Mouse (Mus musculus): ENCODE measurements around the gene Agmo. TPM values are rescaled to one million over a fixed set of nuclear protein-coding genes. Genes with fewer than 3 reads are reported as not detected.

Agmo gene
- total RNA-seq, 2 experiments from 2014 or later, result 2.7 to 6.6 TPM

DNA sequence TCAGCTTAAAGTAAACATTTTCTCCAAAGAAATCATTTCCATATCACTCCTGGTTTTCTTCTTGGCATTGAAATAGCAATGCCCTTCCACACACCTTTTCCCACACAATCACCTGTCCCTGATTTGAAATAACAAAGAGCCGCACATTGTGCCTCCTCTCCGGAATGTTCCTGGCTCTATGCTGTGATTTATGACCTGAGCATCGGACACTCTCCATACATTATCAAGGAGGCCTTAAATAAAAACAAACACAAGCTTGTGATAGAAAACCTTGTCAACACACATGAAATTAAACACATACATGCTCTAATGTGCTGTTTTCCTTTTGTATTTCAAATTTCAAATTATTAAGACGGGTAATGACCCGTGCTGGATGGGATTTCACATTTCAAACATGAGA is 184.9 kb downstream of the Agmo start:
- DNase-seq (ENCODE audit: low spot score in 2 of 2), result no peak

DNA sequence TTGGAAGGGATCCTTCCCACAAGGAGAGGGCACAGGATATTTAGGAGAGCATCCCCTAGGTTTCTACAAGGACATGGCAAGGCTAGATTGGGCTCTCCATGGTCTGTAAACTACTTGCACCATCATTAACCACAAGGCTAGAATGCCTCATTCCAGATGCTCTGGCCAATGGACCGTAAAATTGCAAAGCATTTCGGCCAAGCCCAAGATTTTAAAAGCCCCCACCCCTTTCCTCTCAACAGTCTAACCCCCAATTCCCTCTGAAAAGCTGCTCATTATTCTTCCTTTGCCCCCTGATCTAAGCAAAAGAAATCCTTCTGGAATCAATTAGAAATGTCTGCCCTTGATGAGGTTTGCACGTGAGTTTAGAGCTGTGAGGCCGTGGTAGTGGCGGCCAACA is 185.3 kb downstream of the Agmo start:
- DNase-seq (ENCODE audit: low spot score in 2 of 2), result no peak

DNA sequence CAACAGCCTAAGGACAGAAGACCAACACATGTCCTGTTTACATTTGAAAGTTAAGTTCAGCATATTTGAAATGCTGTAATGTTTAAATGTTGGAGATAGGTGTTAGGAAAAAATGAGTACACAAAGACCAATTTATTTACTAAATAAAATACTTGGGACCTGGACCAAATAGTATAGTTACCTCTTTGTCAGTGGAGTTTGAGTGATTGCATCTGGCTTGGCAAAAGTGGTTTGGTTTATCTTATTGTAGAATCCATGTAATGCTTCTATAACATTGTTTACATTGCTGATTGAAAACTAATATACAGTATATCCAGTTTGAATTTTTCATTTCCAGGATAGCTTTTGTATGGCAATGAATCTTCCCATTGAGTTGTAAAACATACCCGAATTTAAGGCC is 193.0 kb downstream of the Agmo start:
- no peak for DNase-seq (ENCODE audit: low spot score in 2 of 2)

DNA sequence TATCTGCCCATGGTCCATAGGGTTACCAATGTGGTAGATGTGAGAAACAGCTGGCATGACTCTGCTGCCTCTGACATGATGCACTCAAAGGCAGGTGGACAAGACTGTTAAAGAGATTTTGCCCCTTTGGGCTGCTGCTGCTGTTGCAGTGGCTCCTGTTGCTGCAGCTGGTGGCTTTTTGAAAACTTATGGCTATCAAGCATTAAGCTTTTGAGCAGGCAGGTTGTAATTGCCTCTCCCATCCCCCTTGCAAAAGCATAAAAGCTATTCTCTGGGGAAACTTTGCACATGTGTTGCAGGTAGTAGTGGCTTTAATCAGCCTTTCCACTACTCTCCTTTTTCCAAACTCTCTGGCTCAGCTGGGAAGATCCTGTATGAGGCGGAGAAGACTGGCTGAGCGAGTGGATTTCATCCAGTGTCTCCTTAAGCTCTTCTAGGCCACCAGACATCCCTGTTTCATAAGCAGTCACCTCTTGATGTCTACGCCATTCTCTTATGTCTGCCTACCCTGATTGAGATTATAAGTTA is 201.1 kb downstream of the Agmo start:
- no peak for DNase-seq (ENCODE audit: low spot score in 2 of 2)

DNA sequence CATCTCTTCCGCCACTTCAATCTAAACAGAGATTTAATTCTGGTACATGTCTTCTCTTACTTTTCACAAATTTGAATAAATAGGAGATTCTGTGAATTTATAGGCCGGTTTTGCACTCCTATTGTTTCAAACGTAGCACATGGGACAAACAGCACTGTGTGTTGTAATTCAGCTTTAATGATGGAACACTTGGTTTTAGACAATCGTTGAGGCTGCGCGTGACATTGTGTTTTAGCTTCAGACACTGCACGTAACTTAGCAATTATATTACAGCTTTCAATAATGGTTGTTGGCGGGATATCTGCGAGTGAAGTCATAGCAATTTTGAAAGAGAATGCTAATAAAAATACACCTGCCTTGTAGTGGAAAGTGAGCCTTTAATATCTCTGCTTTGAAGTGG is 203.8 kb downstream of the Agmo start:
- no peak for DNase-seq (ENCODE audit: low spot score in 2 of 2)

GRCm38 (mm10) chr12:37449597-37449996 is 208.2 kb downstream of the Agmo start:
- DNase-seq (ENCODE audit: low spot score in 2 of 2), result no peak

DNA sequence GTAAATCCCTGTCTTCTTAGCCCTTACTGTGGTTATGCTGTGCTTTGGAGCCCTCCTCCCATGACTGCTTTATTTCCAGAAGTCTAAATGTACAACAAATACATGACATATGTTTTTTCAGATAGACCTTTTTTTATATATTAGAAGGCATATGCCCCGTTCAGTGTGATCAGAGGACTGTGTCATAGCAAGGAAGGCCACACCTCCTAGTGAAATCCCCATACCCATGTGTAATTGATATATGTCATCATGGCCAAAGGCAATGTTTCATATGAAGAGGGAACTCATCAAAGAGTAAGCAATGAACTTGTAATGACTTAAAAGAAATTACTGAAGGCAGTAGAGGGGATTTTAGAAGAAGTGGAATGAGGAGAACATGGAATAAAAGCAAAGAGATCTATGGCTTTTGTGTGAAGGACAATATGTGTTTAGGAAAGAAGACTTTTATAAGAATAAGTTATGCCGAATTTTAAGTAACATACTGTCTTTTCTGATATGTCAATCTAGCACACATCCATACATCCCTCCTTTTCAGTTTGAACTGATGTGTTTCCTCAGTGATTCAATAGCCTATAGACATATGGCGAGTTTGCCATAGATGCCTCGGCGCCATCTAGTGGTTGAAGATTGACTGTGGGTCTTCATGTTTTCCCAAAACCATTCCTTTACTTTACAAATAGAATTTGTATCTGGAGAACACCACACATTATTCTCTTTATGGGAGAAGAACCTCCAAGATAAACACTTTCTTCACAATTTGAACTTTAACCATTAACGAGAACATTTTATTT is 209.1 kb downstream of the Agmo start:
- peak in 1 of 2 experiments; percentile 3 for DNase-seq (ENCODE audit: low spot score in 2 of 2)

- DNase-seq (ENCODE audit: low spot score in 2 of 2), result no peak
Observed at GRCm38 (mm10) chr12:37471631-37472030, 230.2 kb downstream of the Agmo start.

DNA sequence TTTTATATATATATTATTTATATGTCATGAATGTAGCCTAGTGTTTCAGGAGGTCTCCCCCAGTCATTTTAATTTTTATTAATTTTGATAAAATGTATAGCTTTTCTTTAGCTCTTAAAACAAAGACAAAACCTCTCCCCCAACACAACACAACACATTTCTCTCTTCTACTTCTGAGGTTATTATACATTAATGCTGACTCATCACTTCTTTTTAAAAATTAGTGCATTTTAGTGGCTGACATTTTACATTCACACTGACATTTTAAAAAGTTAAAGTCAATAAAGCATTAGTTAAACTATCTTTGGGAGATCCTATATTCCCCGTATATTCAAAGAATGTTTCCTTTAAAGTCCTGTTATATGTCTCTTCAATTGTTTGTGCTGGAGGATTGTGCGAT is 235.4 kb downstream of the Agmo start:
- DNase-seq (ENCODE audit: low spot score in 2 of 2), result no peak

DNA sequence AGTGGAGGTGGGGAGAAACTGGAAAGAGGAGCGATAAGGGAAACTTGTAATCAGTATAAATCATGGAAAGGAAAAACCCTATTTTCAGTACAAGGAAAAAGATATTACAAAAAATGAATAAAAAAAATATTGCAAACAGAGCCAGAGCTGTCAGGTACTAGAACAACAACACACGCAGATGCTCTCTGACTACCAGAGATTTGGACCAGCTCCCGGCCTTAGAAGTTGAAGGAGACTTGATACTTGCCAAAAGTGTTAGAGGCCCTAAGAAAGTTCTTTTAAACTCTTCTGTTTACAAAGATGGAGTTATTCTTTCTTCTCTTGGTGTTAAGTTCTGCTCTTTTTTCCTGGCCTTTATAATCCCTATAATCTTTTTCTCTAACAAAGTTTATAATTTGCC is 246.6 kb downstream of the Agmo start:
- no peak for DNase-seq (ENCODE audit: low spot score in 2 of 2)

DNA sequence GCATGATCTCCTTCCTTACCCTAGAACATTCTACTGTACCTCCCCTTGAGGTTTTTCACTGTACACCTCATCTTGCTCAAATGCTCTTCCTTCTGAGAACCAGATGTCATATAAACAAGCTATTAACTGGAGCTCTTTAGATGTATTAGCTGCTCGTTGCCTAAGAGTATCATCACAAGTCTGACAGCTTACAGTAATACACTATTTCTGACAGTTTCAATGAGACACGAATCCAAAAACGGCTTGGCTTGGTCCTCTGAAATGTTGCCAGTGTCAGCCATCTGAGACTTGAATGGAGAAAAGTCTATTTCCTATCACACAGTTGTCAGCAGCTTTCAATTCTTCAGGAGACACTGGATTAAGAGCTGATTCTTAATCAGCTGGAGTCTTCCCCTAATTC is 257.4 kb downstream of the Agmo start:
- DNase-seq (ENCODE audit: low spot score in 2 of 2), result no peak

- no peak for DNase-seq (ENCODE audit: low spot score in 2 of 2)
Observed at GRCm38 (mm10) chr12:37507406-37507805, 266.0 kb downstream of the Agmo start.

- DNase-seq (ENCODE audit: low spot score in 2 of 2), result no peak
Observed at GRCm38 (mm10) chr12:37507826-37508225, 266.4 kb downstream of the Agmo start.

GRCm38 (mm10) chr12:37521772-37522171 is 280.3 kb downstream of the Agmo start:
- no peak for DNase-seq (ENCODE audit: low spot score in 2 of 2)

GRCm38 (mm10) chr12:37524662-37525061 is 283.2 kb downstream of the Agmo start:
- DNase-seq (ENCODE audit: low spot score in 2 of 2), result no peak

GRCm38 (mm10) chr12:37540994-37541393 is 299.6 kb downstream of the Agmo start:
- no peak for DNase-seq (ENCODE audit: low spot score in 2 of 2)

- no peak for DNase-seq (ENCODE audit: low spot score in 2 of 2)
Observed at GRCm38 (mm10) chr12:37558284-37558683, 316.8 kb downstream of the Agmo start.

- no peak for DNase-seq (ENCODE audit: low spot score in 2 of 2)
Observed at GRCm38 (mm10) chr12:37565882-37566596, 324.6 kb downstream of the Agmo start.

DNA sequence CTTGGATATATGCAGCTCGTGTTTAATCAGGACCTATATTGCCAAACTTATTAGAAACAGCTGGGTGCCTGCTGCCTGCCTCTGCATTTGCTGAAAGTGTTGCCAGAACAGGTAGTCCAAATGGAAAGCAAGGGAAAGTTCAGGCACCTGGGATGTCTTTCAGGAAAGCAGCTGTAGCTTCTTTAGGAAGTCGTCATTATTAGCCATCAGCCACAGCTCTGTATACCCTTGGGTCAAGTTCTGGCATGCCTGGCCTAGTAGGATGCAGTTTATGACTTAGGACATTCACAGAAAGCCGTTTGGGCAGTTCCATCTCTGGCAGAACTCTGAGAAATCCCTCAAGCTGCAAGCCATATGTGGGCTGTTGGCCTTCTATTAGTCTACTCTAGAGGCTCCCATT is 330.5 kb downstream of the Agmo start:
- no peak for DNase-seq (ENCODE audit: low spot score in 2 of 2)

GRCm38 (mm10) chr12:37582777-37583176 is 341.3 kb downstream of the Agmo start:
- no peak for DNase-seq (ENCODE audit: low spot score in 2 of 2)

DNA sequence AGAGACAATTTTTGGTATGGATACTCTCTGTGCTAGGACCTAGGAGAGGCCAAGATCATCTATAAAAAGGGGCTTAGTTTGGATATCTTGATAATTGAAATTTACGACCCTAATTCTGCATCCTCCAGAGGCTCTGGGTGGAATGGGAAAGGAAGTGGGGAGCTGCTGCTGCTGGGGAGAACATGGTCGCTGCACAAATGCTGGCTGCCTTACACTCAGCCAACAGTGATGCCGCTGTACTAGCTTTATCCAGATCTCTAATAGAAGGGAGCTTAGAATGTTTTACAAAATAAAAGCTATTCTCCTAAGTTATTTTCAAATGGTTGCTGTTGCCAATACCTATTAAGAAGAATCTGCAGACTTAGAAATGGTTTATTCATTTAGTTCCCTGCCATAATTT is 351.4 kb downstream of the Agmo start:
- no peak for DNase-seq (ENCODE audit: low spot score in 2 of 2)

DNA sequence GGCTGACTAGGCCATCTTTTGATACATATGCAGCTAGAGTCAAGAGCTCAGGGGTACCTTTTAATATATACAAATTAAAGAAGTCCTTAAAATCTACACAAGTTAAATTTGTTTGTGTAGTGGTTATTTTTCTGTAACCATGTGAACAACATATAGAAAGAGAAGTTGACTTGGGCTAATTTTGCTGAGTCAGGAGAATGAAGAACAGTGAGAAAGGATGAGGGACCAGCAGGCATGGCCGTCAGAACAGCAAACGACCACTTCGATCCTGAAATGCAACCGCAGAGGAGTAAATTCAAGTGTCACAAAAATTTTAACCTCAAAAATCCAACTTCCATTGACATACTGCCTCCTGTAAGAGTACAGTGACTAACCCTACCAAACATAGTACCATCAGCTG is 371.4 kb downstream of the Agmo start:
- no peak for DNase-seq (ENCODE audit: low spot score in 2 of 2)

GRCm38 (mm10) chr12:37614769-37615168 is 373.3 kb downstream of the Agmo start:
- no peak for DNase-seq (ENCODE audit: low spot score in 2 of 2)

Measured in adrenal gland, postnatal 4 days (tissue).